Mouse (Mus musculus) embryonic fibroblast, embryonic 13.5 days (primary cell): ENCODE data around the gene Camp.

Experiments
- CTCF ChIP-seq: IDR thresholded peaks from 2 replicates; pipeline ENCODE4 v1.5.1; 2011; ENCODE audit warnings: mild to moderate bottlenecking, control low read depth, low read length, moderate library complexity, borderline replicate concordance; ENCODE audit not compliant: insufficient read depth
- POLR2A ChIP-seq: IDR thresholded peaks from 2 replicates; pipeline ENCODE4 v1.6.1; 2011; ENCODE audit warnings: low read depth, mild to moderate bottlenecking, control low read depth, low read length, moderate library complexity

GRCm38 (mm10) chr9:109833088-109833412 lies 16.4 kb downstream of the Camp start:
- TF ChIP-seq CTCF (no peak), POLR2A (no peak)
